Mouse (Mus musculus) limb, embryonic 11.5 days (tissue): ENCODE results near the gene 6430550D23Rik. TPM values are rescaled to one million over a fixed set of nuclear protein-coding genes. Genes with fewer than 3 reads are reported as not detected.

Source experiments
- ATAC-seq: fragments of 200-750 bp; cut with Nextera tagmentation; 2 replicates; pipeline ENCODE4 v1.8.0; 2017; ENCODE audit warnings: low read depth; ENCODE audit not compliant: insufficient number of reproducible peaks, low FRiP score, low TSS enrichment
- DNase-seq: peaks from one replicate; pipeline ENCODE4 v3.0.0-alpha.2; 2015; ENCODE audit warnings: low spot score
- H3K27ac ChIP-seq: fragments of 300-500 bp; sonication (generic); replicated peaks from 2 replicates; pipeline ENCODE4 v1.5.1; 2014; ENCODE audit warnings: low read depth, mild to moderate bottlenecking, low read length
- H3K27me3 ChIP-seq: fragments of 300-500 bp; sonication (generic); 2 replicates; pipeline ENCODE4 v1.6.1; 2014; ENCODE audit warnings: mild to moderate bottlenecking, low read length, mixed read lengths; ENCODE audit not compliant: control insufficient read depth, insufficient read depth
- H3K36me3 ChIP-seq: fragments of 300-500 bp; sonication (generic); 2 replicates; pipeline ENCODE4 v1.6.1; 2014; ENCODE audit warnings: mild to moderate bottlenecking, low read length, moderate library complexity, mixed read lengths; ENCODE audit not compliant: control insufficient read depth, insufficient read depth
- H3K4me1 ChIP-seq: fragments of 300-500 bp; sonication (generic); 2 replicates; pipeline ENCODE4 v1.6.1; 2014; ENCODE audit warnings: low read length, mixed read lengths; ENCODE audit not compliant: control insufficient read depth, insufficient read depth
- H3K4me2 ChIP-seq: fragments of 300-500 bp; sonication (generic); 2 replicates; pipeline ENCODE4 v1.6.1; 2014; ENCODE audit warnings: low read depth, mild to moderate bottlenecking, moderate library complexity; ENCODE audit not compliant: severe bottlenecking
- H3K4me3 ChIP-seq: fragments of 300-500 bp; sonication (generic); 2 replicates; pipeline ENCODE4 v1.5.1; 2014; ENCODE audit warnings: low read depth, low read length
- H3K9ac ChIP-seq: fragments of 300-500 bp; sonication (generic); 2 replicates; pipeline ENCODE4 v1.6.1; 2014; ENCODE audit warnings: mild to moderate bottlenecking, low read length
- H3K9me3 ChIP-seq: fragments of 300-500 bp; sonication (generic); 2 replicates; pipeline ENCODE4 v1.6.1; 2016; ENCODE audit warnings: low read length; ENCODE audit not compliant: control insufficient read depth
- WGBS: fragments of 180-500 bp; shearing (Covaris S2); extraction: QIAGEN DNeasy Blood & Tissue Kit; methylation state at CpG from one replicate; pipeline ENCODE4 v1.1.7; 2014; 5-methylcytosine and 5-hydroxymethylcytosine counted together
- polyA plus RNA-seq: library from polyadenylated mRNA; unstranded; fragments of >200 nt; fragmentation: Nextera tagmentation; extraction: Ambion mirVana; gene quantifications from 2 replicates; pipeline ENCODE4 v1.2.1, GENCODE M21; 2014

6430550D23Rik gene
- polyA plus RNA-seq, 1 experiment from 2014 or later, result 1.6 TPM

DNA sequence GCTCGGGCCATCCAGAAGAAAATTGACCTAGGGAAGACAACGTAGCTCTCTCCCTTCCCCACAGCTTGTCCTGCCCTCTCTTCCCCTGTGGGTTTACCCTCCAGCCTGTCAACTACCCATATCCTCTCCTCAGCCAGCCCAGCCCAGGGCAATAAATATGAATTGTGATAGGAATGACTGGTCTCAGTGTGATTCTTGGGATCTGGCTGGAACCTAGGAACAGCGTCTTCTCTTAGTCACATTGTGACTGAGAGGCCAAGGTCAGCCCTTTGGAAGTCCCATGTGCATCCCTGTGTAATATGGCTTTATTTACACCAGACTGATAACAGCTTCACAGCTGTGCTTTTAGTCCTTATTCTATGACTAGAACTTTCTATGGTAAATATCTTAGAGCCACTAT is 10.3 kb upstream of the 6430550D23Rik start:
- no peaks in the 10 kb centered on the region for H3K4me1 ChIP-seq
- ATAC-seq, result no peak
- no peak overlapping the region for H3K27ac ChIP-seq
- peaks cover 26% of the 10 kb centered on the region for H3K36me3 ChIP-seq
- no peak overlapping the region for H3K4me2 ChIP-seq
- no peaks in the 10 kb centered on the region for H3K27me3 ChIP-seq
- no peak overlapping the region for H3K4me3 ChIP-seq
- H3K9ac ChIP-seq, result no peak overlapping the region
- 93% methylated on average over 3 of the region's 3 CpGs for WGBS
- DNase-seq, result no peak
- no peaks in the 10 kb centered on the region for H3K9me3 ChIP-seq

DNA sequence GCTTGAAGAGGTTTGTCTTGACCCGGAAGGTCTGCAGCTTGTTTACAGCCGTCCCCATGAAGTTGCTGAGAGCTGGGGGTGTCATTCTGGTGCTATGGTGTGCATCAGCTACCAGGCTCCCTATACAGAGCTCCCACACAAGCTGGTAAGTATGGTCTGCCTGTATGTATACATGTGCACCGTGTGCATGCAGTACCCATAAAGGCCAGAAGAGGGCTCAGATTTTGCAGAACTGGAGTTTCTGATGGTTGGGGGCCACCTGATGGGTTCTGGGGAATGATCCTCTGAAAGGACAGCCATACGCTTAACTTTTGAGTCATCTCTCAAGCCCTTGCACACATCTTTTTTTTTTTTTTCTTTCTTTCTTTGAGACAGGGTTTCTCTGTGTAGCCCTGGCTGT is 2.4 kb downstream of the 6430550D23Rik start:
- H3K9ac ChIP-seq, result no peak overlapping the region
- peaks cover 2% of the 10 kb centered on the region; the same call in 1 of the 2 replicates for H3K9me3 ChIP-seq
- no peak overlapping the region for H3K4me2 ChIP-seq
- H3K4me3 ChIP-seq, result no peak overlapping the region
- DNase-seq (peak; percentile 50), ATAC-seq (no peak)
- WGBS, result 93% methylated on average over 4 of the region's 4 CpGs
- H3K36me3 ChIP-seq, result peaks cover 3% of the 10 kb centered on the region; the same call in 1 of the 2 replicates
- H3K27me3 ChIP-seq, result no peaks in the 10 kb centered on the region
- H3K27ac ChIP-seq, result no peak overlapping the region
- peaks cover 2% of the 10 kb centered on the region; the same call in 1 of the 2 replicates for H3K4me1 ChIP-seq

DNA sequence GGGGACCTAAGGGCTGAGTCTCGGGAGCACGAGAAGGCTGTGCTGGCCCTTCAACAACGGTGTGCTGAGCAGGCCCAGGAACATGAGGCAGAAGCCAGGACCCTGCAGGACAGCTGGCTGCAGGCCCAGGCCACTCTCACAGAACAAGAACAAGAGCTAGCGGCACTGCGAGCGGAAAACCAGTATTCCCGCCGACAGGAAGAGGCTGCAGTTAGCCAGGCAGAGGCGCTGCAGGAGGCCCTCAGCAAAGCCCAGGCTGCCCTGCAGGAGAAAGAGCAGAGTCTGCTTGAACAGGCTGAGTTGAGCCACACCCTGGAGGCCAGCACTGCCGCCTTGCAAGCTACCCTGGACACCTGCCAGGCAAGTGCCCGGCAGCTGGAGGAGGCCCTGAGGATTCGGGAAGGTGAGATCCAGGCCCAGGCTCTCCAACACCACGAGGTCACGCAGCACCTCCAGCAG is 15.9 kb downstream of the 6430550D23Rik start:
- Histone ChIP-seq H3K4me3 (no peak overlapping the region), H3K4me2 (no peak overlapping the region), H3K4me1 (no peaks in the 10 kb centered on the region), H3K9ac (no peak overlapping the region), H3K27ac (no peak overlapping the region), H3K27me3 (no peaks in the 10 kb centered on the region), H3K9me3 (no peaks in the 10 kb centered on the region), H3K36me3 (peaks cover 44% of the 10 kb centered on the region)
- ATAC-seq (no peak), DNase-seq (no peak)
- 90% methylated on average over 14 of the region's 14 CpGs for WGBS

DNA sequence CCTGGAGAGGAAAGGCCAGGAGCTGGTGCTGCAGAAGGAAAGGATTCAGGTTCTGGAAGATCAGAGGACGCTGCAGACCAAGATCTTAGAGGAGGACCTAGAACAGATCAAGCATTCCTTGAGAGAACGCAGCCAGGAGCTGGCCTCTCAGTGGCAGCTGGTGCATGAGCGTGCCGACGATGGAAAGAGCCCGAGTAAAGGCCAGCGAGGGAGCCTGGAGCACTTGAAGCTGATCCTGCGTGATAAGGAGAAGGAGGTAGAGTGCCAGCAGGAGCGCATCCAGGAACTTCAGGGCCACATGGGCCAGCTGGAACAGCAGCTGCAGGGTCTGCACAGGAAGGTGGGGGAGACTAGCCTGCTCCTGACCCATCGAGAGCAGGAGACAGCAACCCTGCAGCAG is 16.6 kb downstream of the 6430550D23Rik start:
- H3K4me3 ChIP-seq, result no peak overlapping the region

GRCm38 (mm10) chr2:155989085-155989484 is 18.7 kb downstream of the 6430550D23Rik start:
- H3K4me1 ChIP-seq, result no peaks in the 10 kb centered on the region
- DNase-seq (no peak), ATAC-seq (no peak)
- H3K9me3 ChIP-seq, result no peaks in the 10 kb centered on the region
- 82% methylated on average over 4 of the region's 4 CpGs for WGBS
- no peak overlapping the region for H3K27ac ChIP-seq
- no peak overlapping the region for H3K4me2 ChIP-seq
- H3K9ac ChIP-seq, result no peak overlapping the region
- H3K4me3 ChIP-seq, result no peak overlapping the region
- H3K27me3 ChIP-seq, result no peaks in the 10 kb centered on the region
- H3K36me3 ChIP-seq, result peaks cover 46% of the 10 kb centered on the region

More for the DNA sequence above, 16.6 kb downstream of the 6430550D23Rik start:
- 93% methylated on average over 10 of the region's 10 CpGs for WGBS
- Histone ChIP-seq H3K27ac (no peak overlapping the region), H3K9me3 (no peaks in the 10 kb centered on the region), H3K27me3 (no peaks in the 10 kb centered on the region), H3K4me1 (no peaks in the 10 kb centered on the region), H3K4me2 (no peak overlapping the region), H3K9ac (no peak overlapping the region), H3K36me3 (peaks cover 44% of the 10 kb centered on the region)
- no peak for DNase-seq
- no peak for ATAC-seq

DNA sequence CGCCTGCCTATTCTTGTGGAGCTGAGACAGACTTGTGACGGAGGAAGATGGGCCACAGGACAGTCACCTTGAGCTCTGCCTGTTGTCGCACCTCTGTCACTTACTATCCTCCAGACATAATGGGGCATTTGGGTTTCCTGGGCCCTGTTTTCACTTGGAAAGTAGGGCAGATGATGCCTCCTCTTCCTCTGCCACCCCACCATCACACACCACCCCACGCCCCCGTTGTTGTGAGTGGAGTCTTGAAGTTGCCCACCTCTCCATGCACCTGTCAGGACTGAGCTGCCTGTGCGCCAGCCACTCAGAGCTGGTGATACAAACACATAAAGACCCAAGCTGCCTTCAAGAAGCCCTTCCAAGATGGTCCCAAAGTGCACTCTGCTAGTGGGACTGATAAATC is 20.6 kb downstream of the 6430550D23Rik start:
- Histone ChIP-seq H3K27me3 (no peaks in the 10 kb centered on the region), H3K9me3 (no peaks in the 10 kb centered on the region), H3K4me2 (no peak overlapping the region), H3K27ac (no peak overlapping the region), H3K36me3 (peaks cover 46% of the 10 kb centered on the region), H3K9ac (no peak overlapping the region), H3K4me3 (no peak overlapping the region), H3K4me1 (no peaks in the 10 kb centered on the region)
- no peak for DNase-seq
- ATAC-seq, result no peak
- 97% methylated on average over 6 of the region's 6 CpGs for WGBS

DNA sequence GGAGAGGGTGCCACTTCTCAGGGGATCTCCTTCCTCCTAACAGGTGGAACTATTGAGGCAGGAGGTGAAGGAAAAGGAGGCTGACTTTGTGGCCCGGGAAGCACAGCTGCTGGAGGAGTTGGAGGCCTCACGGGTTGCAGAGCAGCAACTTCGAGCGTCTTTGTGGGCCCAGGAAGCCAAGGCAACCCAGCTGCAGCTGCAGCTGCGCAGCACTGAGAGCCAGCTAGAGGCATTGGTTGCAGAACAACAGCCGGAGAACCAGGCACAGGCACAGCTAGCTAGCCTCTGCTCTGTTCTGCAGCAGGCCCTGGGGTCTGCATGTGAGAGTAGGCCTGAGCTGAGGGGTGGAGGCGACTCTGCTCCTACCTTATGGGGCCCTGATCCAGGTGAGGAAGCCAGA is 22.0 kb downstream of the 6430550D23Rik start:
- H3K36me3 ChIP-seq, result peaks cover 46% of the 10 kb centered on the region
- WGBS, result 87% methylated on average over 7 of the region's 7 CpGs

DNA sequence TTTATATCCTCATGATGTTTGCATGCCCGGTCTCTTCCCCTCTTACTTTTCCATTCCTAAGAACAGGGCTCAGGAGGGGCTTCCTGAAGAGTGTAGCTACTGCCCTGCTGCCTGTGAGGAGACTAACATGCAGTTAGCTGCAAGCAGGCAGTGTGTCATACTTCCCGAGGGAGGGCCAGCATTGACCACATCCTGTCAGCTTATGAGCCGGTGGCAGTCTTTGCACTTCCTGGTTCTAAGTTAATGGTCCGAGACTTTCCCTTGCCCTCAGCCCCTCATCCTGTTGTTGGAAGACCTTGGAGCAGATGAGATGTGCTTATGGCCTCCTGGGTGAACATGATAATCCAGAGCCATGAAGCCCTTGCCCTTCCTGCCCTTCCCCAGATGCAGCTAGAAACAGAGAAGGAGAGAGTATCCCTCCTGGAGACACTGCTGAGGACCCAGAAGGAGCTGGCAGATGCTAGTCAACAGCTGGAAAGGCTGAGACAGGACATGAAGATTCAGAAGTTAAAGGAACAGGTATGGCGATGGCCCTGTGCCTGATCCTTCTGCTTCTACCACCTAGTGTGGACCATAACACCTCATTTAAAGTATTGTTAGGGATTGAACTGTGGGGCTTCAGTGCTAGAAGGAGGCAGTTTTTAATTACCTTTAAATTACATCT is 28.3 kb downstream of the 6430550D23Rik start:
- DNase-seq (no peak), ATAC-seq (no peak)
- H3K36me3 ChIP-seq, result peaks cover 40% of the 10 kb centered on the region
- H3K4me1 ChIP-seq, result no peaks in the 10 kb centered on the region
- H3K9me3 ChIP-seq, result no peaks in the 10 kb centered on the region
- 90% methylated on average over 5 of the region's 5 CpGs for WGBS
- H3K27me3 ChIP-seq, result no peaks in the 10 kb centered on the region
- H3K4me2 ChIP-seq, result no peak overlapping the region
- H3K27ac ChIP-seq, result no peak overlapping the region
- no peak overlapping the region for H3K4me3 ChIP-seq
- H3K9ac ChIP-seq, result no peak overlapping the region

More for the DNA sequence above, 22.0 kb downstream of the 6430550D23Rik start:
- no peak overlapping the region for H3K27ac ChIP-seq
- no peaks in the 10 kb centered on the region for H3K9me3 ChIP-seq
- no peak overlapping the region for H3K9ac ChIP-seq
- no peaks in the 10 kb centered on the region for H3K27me3 ChIP-seq
- H3K4me2 ChIP-seq, result no peak overlapping the region
- no peak for DNase-seq
- H3K4me3 ChIP-seq, result no peak overlapping the region
- no peaks in the 10 kb centered on the region for H3K4me1 ChIP-seq
- ATAC-seq, result no peak
